Mouse (Mus musculus): ENCODE measurements around the gene Duox1.

GRCm38 (mm10) chr2:122385095-122385494, 69.6 kb downstream of the Duox1 start:
- no peak for TF ChIP-seq POLR2AphosphoS2 (IDR thresholded peaks at IDR 0.05; ENCODE audit: insufficient read length, low read depth)
- TF ChIP-seq USF1 (IDR thresholded peaks at IDR 0.05; ENCODE audit: low read depth): no peak
- no peak for TF ChIP-seq TCF12 (IDR thresholded peaks at IDR 0.05; ENCODE audit: insufficient read depth, poor library complexity, severe bottlenecking)

Measured in myocyte (in vitro differentiated cells).